Comparison of ENCODE assay signal across 9 mouse cellular contexts in the genomic region with DNA sequence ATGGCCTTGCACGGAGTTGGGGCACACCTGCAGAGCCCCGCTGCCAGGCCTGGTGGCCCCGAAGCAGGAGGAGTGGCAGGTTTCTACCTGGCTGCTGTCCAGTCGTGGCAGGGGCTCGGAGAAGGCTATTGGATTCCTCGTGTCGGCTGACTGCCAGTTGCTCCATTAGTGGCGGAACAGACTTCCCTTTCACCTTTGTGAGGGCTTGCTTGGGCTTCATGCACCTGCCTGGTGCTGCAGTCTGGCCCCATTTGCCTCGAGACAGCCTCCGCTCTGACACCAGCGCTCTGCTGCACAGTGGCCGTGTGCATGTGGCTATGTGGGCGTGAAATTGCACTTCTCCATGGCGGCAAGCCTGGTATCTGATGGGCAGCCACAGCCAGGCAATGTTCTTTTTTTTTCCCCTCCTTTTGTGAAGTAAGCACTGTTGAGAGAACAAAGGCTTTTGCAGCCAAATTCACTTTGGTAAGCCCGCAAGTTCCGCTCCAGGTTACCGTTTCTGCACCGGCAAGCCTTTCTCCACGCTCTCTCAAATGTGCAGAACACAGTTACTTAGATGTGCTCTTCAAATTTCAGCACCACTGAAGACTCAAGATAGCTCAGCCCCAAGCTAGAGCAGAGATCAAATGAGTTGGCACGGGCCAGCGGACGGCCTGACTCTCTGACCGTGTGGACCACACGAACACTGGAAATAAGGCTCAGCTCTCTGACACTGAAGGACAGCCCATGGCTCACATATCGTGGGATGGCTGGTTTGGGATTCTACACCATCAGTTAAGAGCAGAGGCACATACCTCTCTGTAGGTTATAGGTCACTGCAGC.
DNase-seq lines count a peak whose midpoint lies in the region; ATAC-seq and TF ChIP-seq lines count a peak whose summit lies in the region.
"Had no signal": no experiment of that assay in that cellular context is flagged by ENCODE, and none has a peak within 500 bp of the region (broad histone marks: within the 10 kb centered on the region; RNA-seq: fewer than 3 reads in every experiment).

No protein-coding gene starts in this region.

- H3K4me3 ChIP-seq in kidney, adult 2 months (ENCODE audit: insufficient read depth, low read depth, low read length) = no peak overlapping the region
- no peak overlapping the region for H3K4me3 ChIP-seq in neural tube, embryonic 14.5 days (ENCODE audit: low read depth, low read length)
- H3K4me3 ChIP-seq: liver, embryonic 15.5 days had no signal

- TF ChIP-seq POLR2A in kidney, adult 2 months (IDR thresholded peaks at IDR 0.05; ENCODE audit: low read depth, low read length) = no peak

- H3K9ac ChIP-seq in neural tube, embryonic 14.5 days (replicated peaks; ENCODE audit: low read depth, low read length) = no peak overlapping the region
- H3K9ac ChIP-seq: liver, embryonic 15.5 days had no signal

- 33% methylated on average over 25 of the region's 25 CpGs for WGBS in kidney, adult 2 months
- WGBS in neural tube, embryonic 14.5 days = 40% methylated on average over 25 of the region's 25 CpGs

- DNase-seq in Muller cell, postnatal 12 days (ENCODE audit: inconsistent ontology term) = peak; percentile 16
- DNase-seq in cerebellum, adult 9-10 months = peak; percentile 24
- peak; percentile 56 for DNase-seq in kidney, adult 2 months
- DNase-seq in left cerebral cortex, postnatal 4 days = peak; percentile 78
- no peak for DNase-seq in embryo, embryonic 9.5 days (ENCODE audit: extremely low spot score)
- DNase-seq in spleen, postnatal 36 days (ENCODE audit: low spot score in 2 of 2) = no peak
- no peak for DNase-seq in ovary, postnatal 14 days (ENCODE audit: low spot score)

- no peaks in the 10 kb centered on the region for H3K36me3 ChIP-seq in kidney, adult 2 months (ENCODE audit: control insufficient read depth, insufficient read depth, low read length)
- no peaks in the 10 kb centered on the region for H3K36me3 ChIP-seq in neural tube, embryonic 14.5 days (ENCODE audit: control insufficient read depth, insufficient read depth, low read length)
- H3K36me3 ChIP-seq: liver, embryonic 15.5 days had no signal

- H3K27me3 ChIP-seq in kidney, adult 2 months (replicated peaks; ENCODE audit: control insufficient read depth, insufficient read depth, low read length) = no peaks in the 10 kb centered on the region
- no peaks in the 10 kb centered on the region for H3K27me3 ChIP-seq in neural tube, embryonic 14.5 days (ENCODE audit: control insufficient read depth, insufficient read depth, low read length)
- H3K27me3 ChIP-seq: liver, embryonic 15.5 days had no signal

- H3K4me2 ChIP-seq in neural tube, embryonic 14.5 days (ENCODE audit: low read depth, low read length) = peak overlapping the region; percentile 27; the same call in 1 of the 2 replicates
- H3K4me2 ChIP-seq: liver, embryonic 15.5 days had no signal

- peak; percentile 75 for ATAC-seq in neural tube, embryonic 14.5 days (ENCODE audit: low read depth)

- intact Hi-C loops in left cerebral cortex, postnatal 4 days (cut with DNase I) = no loop called here

- TF ChIP-seq CTCF in kidney, adult 2 months (conservative IDR thresholded peaks at IDR 0.05; ENCODE audit: insufficient read depth, insufficient read length, low read depth, low read length) = no peak

- no peak overlapping the region for H3K27ac ChIP-seq in kidney, adult 2 months (ENCODE audit: insufficient read depth, low read depth, low read length)
- H3K27ac ChIP-seq in neural tube, embryonic 14.5 days (ENCODE audit: low read depth, low read length) = no peak overlapping the region
- H3K27ac ChIP-seq: liver, embryonic 15.5 days had no signal

- no peaks in the 10 kb centered on the region for H3K4me1 ChIP-seq in kidney, adult 2 months (ENCODE audit: control insufficient read depth, insufficient read depth, low read length)
- peaks cover 7% of the 10 kb centered on the region; the same call in 1 of the 2 replicates for H3K4me1 ChIP-seq in neural tube, embryonic 14.5 days (ENCODE audit: control insufficient read depth, insufficient read depth, low read length)

- H3K9me3 ChIP-seq in neural tube, embryonic 14.5 days (ENCODE audit: control insufficient read depth, low read length) = no peaks in the 10 kb centered on the region
- H3K9me3 ChIP-seq: liver, embryonic 15.5 days had no signal

Comparison
In these comparisons a context has a peak if more than half of its experiments do, and no peak if none do; other contexts are left out.
1. DNase-seq: peak in Muller cell, postnatal 12 days (single experiment), cerebellum, adult 9-10 months (single experiment), kidney, adult 2 months (single experiment) and left cerebral cortex, postnatal 4 days (single experiment); none in embryo, embryonic 9.5 days (single experiment), spleen, postnatal 36 days (0 of 2) and ovary, postnatal 14 days (single experiment).